Mouse (Mus musculus) cerebellum, adult 2 months (tissue): ENCODE measurements around the gene Slc24a3. TPM values are rescaled to one million over a fixed set of nuclear protein-coding genes. Genes with fewer than 3 reads are reported as not detected.

Experiments
- DNase-seq, 2 experiments: peaks; one replicate each; pipeline ENCODE4 v3.0.0; 2021
- H3K27ac ChIP-seq: fragments of 200-500 bp; 2 replicates; pipeline ENCODE4 v1.5.1; 2012; ENCODE audit warnings: low read length, control low read depth, inconsistent platforms; ENCODE audit not compliant: insufficient read depth
- H3K27me3 ChIP-seq: fragments of 200-500 bp; 2 replicates; pipeline ENCODE4 v1.6.1; 2012; ENCODE audit warnings: inconsistent platforms, mild to moderate bottlenecking, low read length, moderate library complexity; ENCODE audit not compliant: control insufficient read depth, insufficient read depth
- H3K4me1 ChIP-seq: fragments of 200-500 bp; 2 replicates; pipeline ENCODE4 v1.6.1; 2011; ENCODE audit warnings: low read length; ENCODE audit not compliant: control insufficient read depth, insufficient read depth
- H3K4me3 ChIP-seq: fragments of 200-500 bp; replicated peaks from 2 replicates; pipeline ENCODE3; 2011; ENCODE audit warnings: mild to moderate bottlenecking, low read depth, low read length, control low read depth; ENCODE audit not compliant: insufficient read depth
- CTCF ChIP-seq: fragments of 200-500 bp; IDR thresholded peaks from 2 replicates; pipeline ENCODE4 v1.5.1; 2011; ENCODE audit warnings: low read depth, mild to moderate bottlenecking, control low read depth, low read length, moderate library complexity, borderline replicate concordance; ENCODE audit not compliant: insufficient read depth
- POLR2A ChIP-seq: fragments of 200-500 bp; IDR thresholded peaks from 2 replicates; pipeline ENCODE4 v1.6.1; 2011; ENCODE audit warnings: low read length, control low read depth, borderline replicate concordance; ENCODE audit not compliant: insufficient read depth
- WGBS: fragments of 180-500 bp; shearing (Covaris S2); methylation state at CpG from one replicate; pipeline ENCODE4 v1.1.7; 2018; 5-methylcytosine and 5-hydroxymethylcytosine counted together
- polyA plus RNA-seq: library from polyadenylated mRNA; depleted of rRNA; stranded (reverse); fragments of >200 nt; gene quantifications from 2 replicates; pipeline ENCODE4 v1.2.3, GENCODE M21; 2012

Slc24a3 gene
- polyA plus RNA-seq, 1 experiment, result 56.9 TPM

GRCm38 (mm10) chr2:145164086-145164485 lies 3.5 kb upstream of the Slc24a3 start:
- TF ChIP-seq POLR2A, result no peak
- no peak for TF ChIP-seq CTCF
- H3K4me1 ChIP-seq, result peaks cover 5% of the 10 kb centered on the region; the same call in 1 of the 2 replicates
- H3K4me3 ChIP-seq, result no peak overlapping the region
- 84% methylated on average over 5 of the region's 5 CpGs for WGBS
- no peak overlapping the region for H3K27ac ChIP-seq
- no peaks in the 10 kb centered on the region for H3K27me3 ChIP-seq
- DNase-seq, result no peak

GRCm38 (mm10) chr2:145164562-145164961 lies 3.0 kb upstream of the Slc24a3 start:
- 41% methylated on average over 4 of the region's 4 CpGs for WGBS
- no peak for TF ChIP-seq POLR2A
- TF ChIP-seq CTCF, result no peak
- Histone ChIP-seq H3K27me3 (no peaks in the 10 kb centered on the region), H3K4me1 (peaks cover 5% of the 10 kb centered on the region; the same call in 1 of the 2 replicates), H3K27ac (no peak overlapping the region), H3K4me3 (no peak overlapping the region)
- DNase-seq, result no peak

GRCm38 (mm10) chr2:145165076-145165475 lies 2.5 kb upstream of the Slc24a3 start:
- H3K27me3 ChIP-seq, result no peaks in the 10 kb centered on the region
- WGBS, result 92% methylated on average over 3 of the region's 3 CpGs
- H3K4me3 ChIP-seq, result no peak overlapping the region
- no peak for DNase-seq
- H3K4me1 ChIP-seq, result peaks cover 5% of the 10 kb centered on the region; the same call in 1 of the 2 replicates
- TF ChIP-seq CTCF (no peak), POLR2A (no peak)
- H3K27ac ChIP-seq, result no peak overlapping the region

GRCm38 (mm10) chr2:145165854-145166253 lies 1.7 kb upstream of the Slc24a3 start:
- WGBS, result 92% methylated on average over 6 of the region's 6 CpGs

GRCm38 (mm10) chr2:145167051-145167663 lies 397 bp upstream of the Slc24a3 start:
- WGBS, result 2% methylated on average over 23 of the region's 38 CpGs
- Histone ChIP-seq H3K27me3 (no peaks in the 10 kb centered on the region), H3K4me3 (peak overlapping the region; percentile 52), H3K4me1 (peaks cover 5% of the 10 kb centered on the region; the same call in 1 of the 2 replicates), H3K27ac (no peak overlapping the region)
- DNase-seq, result peak; percentile 52 to 60
- 0 out of 2 replicates have a peak, but pooled peaks have one; percentile 4 for TF ChIP-seq POLR2A
- TF ChIP-seq CTCF, result peak; percentile 11; the same call in 1 of the 2 replicates

More at GRCm38 (mm10) chr2:145165854-145166253, 1.7 kb upstream of the Slc24a3 start:
- TF ChIP-seq POLR2A (no peak), CTCF (no peak)
- Histone ChIP-seq H3K27me3 (no peaks in the 10 kb centered on the region), H3K4me1 (peaks cover 5% of the 10 kb centered on the region; the same call in 1 of the 2 replicates), H3K27ac (no peak overlapping the region), H3K4me3 (no peak overlapping the region)
- no peak for DNase-seq

GRCm38 (mm10) chr2:145168405-145168971 lies 934 bp downstream of the Slc24a3 start:
- peaks cover 5% of the 10 kb centered on the region; the same call in 1 of the 2 replicates for H3K4me1 ChIP-seq
- no peak overlapping the region for H3K27ac ChIP-seq
- no peak for DNase-seq
- TF ChIP-seq CTCF (no peak), POLR2A (no peak)
- 9% methylated on average over 10 of the region's 10 CpGs for WGBS
- H3K4me3 ChIP-seq, result peak overlapping the region; percentile 52
- H3K27me3 ChIP-seq, result no peaks in the 10 kb centered on the region

- 86% methylated on average over 4 of the region's 4 CpGs for WGBS
- H3K4me1 ChIP-seq, result peaks cover 5% of the 10 kb centered on the region; the same call in 1 of the 2 replicates
- H3K27me3 ChIP-seq, result no peaks in the 10 kb centered on the region
- TF ChIP-seq CTCF (no peak), POLR2A (no peak)
- H3K4me3 ChIP-seq, result no peak overlapping the region
- no peak for DNase-seq
- H3K27ac ChIP-seq, result no peak overlapping the region
Measured at GRCm38 (mm10) chr2:145172978-145173655, 5.6 kb downstream of the Slc24a3 start.

- no peak overlapping the region for H3K4me3 ChIP-seq
- H3K4me1 ChIP-seq, result no peaks in the 10 kb centered on the region
- H3K27ac ChIP-seq, result no peak overlapping the region
- TF ChIP-seq CTCF (no peak), POLR2A (no peak)
- WGBS, result 86% methylated on average over 7 of the region's 7 CpGs
- DNase-seq, result no peak
- no peaks in the 10 kb centered on the region for H3K27me3 ChIP-seq
Measured at GRCm38 (mm10) chr2:145175036-145175435, 7.5 kb downstream of the Slc24a3 start.
